Mouse (Mus musculus): ENCODE data around the gene Rnd1. TPM values are rescaled to one million over a fixed set of nuclear protein-coding genes. Genes with fewer than 3 reads are reported as not detected.

Rnd1 gene
- polyA plus RNA-seq, 1 experiment from 2014 or later: 16.7 TPM

DNA sequence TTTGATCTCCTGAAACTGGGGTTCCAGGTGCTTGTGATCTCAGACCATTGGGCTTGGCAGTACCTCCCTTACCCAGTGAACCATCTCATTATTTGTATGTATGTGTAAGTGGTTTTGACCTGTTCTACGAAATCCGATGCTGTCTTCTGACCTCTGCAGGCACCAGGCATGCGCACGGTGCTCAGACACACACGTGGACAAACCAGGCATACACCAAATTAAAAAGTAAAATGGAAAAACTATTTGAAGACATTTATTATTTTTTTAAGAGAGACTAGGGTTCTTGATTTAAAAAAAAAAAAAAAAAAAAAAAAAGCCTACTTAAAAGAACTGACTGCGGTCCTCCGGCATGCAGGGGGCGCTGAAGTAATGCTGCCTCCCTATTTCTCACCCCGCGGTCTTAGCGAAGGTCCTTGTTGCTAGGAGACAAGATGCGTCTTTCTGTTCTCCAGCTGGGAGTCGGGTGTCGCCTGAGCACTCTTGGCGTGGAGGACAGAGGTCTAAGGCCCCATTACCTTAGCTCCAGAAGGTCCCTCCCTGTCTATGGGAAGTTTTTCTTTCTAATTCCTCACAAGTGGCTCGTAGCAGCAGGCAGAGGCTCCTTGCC lies 30.6 kb upstream of the Rnd1 start, which contains the start of gene Ccdc65:
Gene Ccdc65, plus strand, starts transcription at position 442 of the 607 bp plus-strand sequence.
- peaks cover 4% of the 10 kb centered on the region; the same call in 1 of the 2 replicates for H3K4me1 ChIP-seq (ENCODE audit: control insufficient read depth, insufficient read depth, low read depth, low read length)
- H3K4me2 ChIP-seq (ENCODE audit: low read length): peak within 1 kb of the TSS; percentile 63
- 20% methylated on average over 16 of the region's 16 CpGs for WGBS
- peak within 1 kb of the TSS; percentile 55 for H3K9ac ChIP-seq (ENCODE audit: low read depth, low read length)
- H3K4me3 ChIP-seq (ENCODE audit: low read length): peak within 1 kb of the TSS; percentile 47
- H3K9me3 ChIP-seq (ENCODE audit: control insufficient read depth, low read length): no peaks in the 10 kb centered on the region
- H3K27ac ChIP-seq (ENCODE audit: low read depth, low read length): no peak within 1 kb of the TSS
- peak; percentile 83 for ATAC-seq
- no peaks in the 10 kb centered on the region for H3K36me3 ChIP-seq (ENCODE audit: control insufficient read depth, insufficient read depth, low read length)
- peaks cover 3% of the 10 kb centered on the region for H3K27me3 ChIP-seq (replicated peaks; ENCODE audit: control insufficient read depth, insufficient read depth, low read length)

DNA sequence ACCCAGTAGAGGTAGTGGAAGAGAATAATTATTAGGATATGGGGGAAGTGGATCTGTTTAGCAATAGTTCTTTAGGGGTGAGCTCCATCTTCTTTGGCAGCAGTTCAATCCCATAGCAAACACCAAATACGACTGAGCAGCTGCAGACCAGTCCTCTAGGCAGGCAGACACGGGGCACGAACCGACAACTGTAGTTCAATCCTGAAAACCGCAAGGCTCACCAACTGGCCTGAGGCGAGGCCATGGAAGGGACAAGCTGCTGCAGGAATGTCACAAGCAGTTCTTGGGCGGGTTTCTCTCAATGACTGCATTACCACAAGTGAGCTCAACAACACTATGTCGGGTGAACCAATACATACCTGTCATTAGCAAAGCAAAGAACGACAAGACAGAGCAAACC lies 27.1 kb upstream of the Rnd1 start:
- Histone ChIP-seq H3K4me2 (ENCODE audit: low read length) (no peak overlapping the region), H3K9me3 (ENCODE audit: control insufficient read depth, low read length) (no peaks in the 10 kb centered on the region), H3K36me3 (ENCODE audit: control insufficient read depth, insufficient read depth, low read length) (no peaks in the 10 kb centered on the region), H3K27ac (ENCODE audit: low read depth, low read length) (no peak overlapping the region), H3K9ac (ENCODE audit: low read depth, low read length) (no peak overlapping the region), H3K4me3 (ENCODE audit: low read length) (no peak overlapping the region), H3K27me3 (replicated peaks; ENCODE audit: control insufficient read depth, insufficient read depth, low read length) (peaks cover 16% of the 10 kb centered on the region), H3K4me1 (ENCODE audit: control insufficient read depth, insufficient read depth, low read depth, low read length) (peaks cover 4% of the 10 kb centered on the region; the same call in 1 of the 2 replicates)
- ATAC-seq: no peak
- 58% methylated on average over 9 of the region's 9 CpGs for WGBS

GRCm38 (mm10) chr15:98699190-98700105 lies 22.2 kb upstream of the Rnd1 start:
- Histone ChIP-seq H3K9ac (ENCODE audit: low read depth, low read length) (peak overlapping the region; percentile 75), H3K4me1 (ENCODE audit: control insufficient read depth, insufficient read depth, low read depth, low read length) (0 out of 2 replicates have a peak, but pooled peaks cover 2% of the 10 kb centered on the region), H3K27ac (ENCODE audit: low read depth, low read length) (peak overlapping the region; percentile 82), H3K27me3 (replicated peaks; ENCODE audit: control insufficient read depth, insufficient read depth, low read length) (peaks cover 14% of the 10 kb centered on the region), H3K4me2 (ENCODE audit: low read length) (peak overlapping the region; percentile 82), H3K36me3 (ENCODE audit: control insufficient read depth, insufficient read depth, low read length) (no peaks in the 10 kb centered on the region), H3K9me3 (ENCODE audit: control insufficient read depth, low read length) (no peaks in the 10 kb centered on the region), H3K4me3 (ENCODE audit: low read length) (peak overlapping the region; percentile 53)
- peak; percentile 97 for ATAC-seq
- WGBS: 3% methylated on average over 40 of the region's 40 CpGs

DNA sequence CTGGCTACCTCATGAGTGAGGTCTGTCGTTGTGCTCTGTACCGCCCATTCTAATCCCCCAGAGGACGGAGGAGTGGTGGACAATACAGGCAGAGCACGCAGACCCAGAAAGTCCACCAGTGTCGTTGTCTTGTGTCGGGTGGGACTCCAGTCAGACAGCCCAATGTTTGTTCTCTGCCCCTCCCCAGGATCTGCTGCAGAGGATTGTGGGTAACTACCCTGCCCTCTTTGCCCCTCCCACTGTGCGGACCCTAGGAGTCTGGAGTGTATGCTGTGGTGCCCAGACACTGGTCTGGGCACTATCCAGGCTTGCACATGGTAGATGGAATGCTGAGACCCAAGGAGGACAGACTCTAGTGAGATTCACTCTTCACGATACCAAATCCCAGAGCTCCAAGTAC lies 19.0 kb upstream of the Rnd1 start:
- WGBS: 55% methylated on average over 8 of the region's 8 CpGs
- Histone ChIP-seq H3K36me3 (ENCODE audit: control insufficient read depth, insufficient read depth, low read length) (no peaks in the 10 kb centered on the region), H3K4me1 (ENCODE audit: control insufficient read depth, insufficient read depth, low read depth, low read length) (peaks cover 11% of the 10 kb centered on the region), H3K9ac (ENCODE audit: low read depth, low read length) (no peak overlapping the region), H3K4me3 (ENCODE audit: low read length) (no peak overlapping the region), H3K27me3 (replicated peaks; ENCODE audit: control insufficient read depth, insufficient read depth, low read length) (peaks cover 6% of the 10 kb centered on the region), H3K9me3 (ENCODE audit: control insufficient read depth, low read length) (no peaks in the 10 kb centered on the region), H3K27ac (ENCODE audit: low read depth, low read length) (no peak overlapping the region), H3K4me2 (ENCODE audit: low read length) (no peak overlapping the region)
- ATAC-seq: no peak

DNA sequence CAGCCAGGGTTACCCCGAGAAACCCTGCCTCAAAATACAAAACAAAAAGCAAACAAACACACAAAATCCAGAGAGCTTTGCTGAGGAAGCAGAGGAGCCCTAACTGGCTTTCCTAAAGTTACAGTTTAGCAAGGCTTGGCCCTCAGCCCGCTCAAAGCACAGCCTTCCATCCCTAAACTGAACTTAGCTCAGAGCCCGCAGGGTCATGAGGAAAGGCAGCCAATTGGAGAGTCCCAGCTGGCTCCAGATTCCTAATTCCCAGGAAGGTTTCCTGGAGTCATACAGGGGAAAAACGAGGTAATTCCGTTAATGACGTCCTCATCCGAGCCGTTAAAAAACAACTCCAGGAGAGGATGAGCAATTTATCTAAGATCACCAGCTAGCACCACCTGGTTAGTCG lies 18.5 kb upstream of the Rnd1 start:
- Histone ChIP-seq H3K27ac (ENCODE audit: low read depth, low read length) (no peak overlapping the region), H3K4me3 (ENCODE audit: low read length) (no peak overlapping the region), H3K9me3 (ENCODE audit: control insufficient read depth, low read length) (no peaks in the 10 kb centered on the region), H3K4me1 (ENCODE audit: control insufficient read depth, insufficient read depth, low read depth, low read length) (peaks cover 15% of the 10 kb centered on the region), H3K4me2 (ENCODE audit: low read length) (no peak overlapping the region), H3K36me3 (ENCODE audit: control insufficient read depth, insufficient read depth, low read length) (no peaks in the 10 kb centered on the region), H3K27me3 (replicated peaks; ENCODE audit: control insufficient read depth, insufficient read depth, low read length) (peaks cover 3% of the 10 kb centered on the region; the same call in 1 of the 2 replicates), H3K9ac (ENCODE audit: low read depth, low read length) (no peak overlapping the region)
- 45% methylated on average over 9 of the region's 9 CpGs for WGBS
- ATAC-seq: no peak

- Histone ChIP-seq H3K4me2 (ENCODE audit: low read length) (no peak overlapping the region), H3K4me1 (ENCODE audit: control insufficient read depth, insufficient read depth, low read depth, low read length) (peaks cover 13% of the 10 kb centered on the region), H3K36me3 (ENCODE audit: control insufficient read depth, insufficient read depth, low read length) (no peaks in the 10 kb centered on the region), H3K9ac (ENCODE audit: low read depth, low read length) (no peak overlapping the region), H3K27me3 (replicated peaks; ENCODE audit: control insufficient read depth, insufficient read depth, low read length) (no peaks in the 10 kb centered on the region), H3K9me3 (ENCODE audit: control insufficient read depth, low read length) (no peaks in the 10 kb centered on the region), H3K4me3 (ENCODE audit: low read length) (no peak overlapping the region), H3K27ac (ENCODE audit: low read depth, low read length) (no peak overlapping the region)
- ATAC-seq: no peak
- WGBS: 50% methylated on average over 11 of the region's 11 CpGs
Measured at GRCm38 (mm10) chr15:98692171-98692715, 15.0 kb upstream of the Rnd1 start.

DNA sequence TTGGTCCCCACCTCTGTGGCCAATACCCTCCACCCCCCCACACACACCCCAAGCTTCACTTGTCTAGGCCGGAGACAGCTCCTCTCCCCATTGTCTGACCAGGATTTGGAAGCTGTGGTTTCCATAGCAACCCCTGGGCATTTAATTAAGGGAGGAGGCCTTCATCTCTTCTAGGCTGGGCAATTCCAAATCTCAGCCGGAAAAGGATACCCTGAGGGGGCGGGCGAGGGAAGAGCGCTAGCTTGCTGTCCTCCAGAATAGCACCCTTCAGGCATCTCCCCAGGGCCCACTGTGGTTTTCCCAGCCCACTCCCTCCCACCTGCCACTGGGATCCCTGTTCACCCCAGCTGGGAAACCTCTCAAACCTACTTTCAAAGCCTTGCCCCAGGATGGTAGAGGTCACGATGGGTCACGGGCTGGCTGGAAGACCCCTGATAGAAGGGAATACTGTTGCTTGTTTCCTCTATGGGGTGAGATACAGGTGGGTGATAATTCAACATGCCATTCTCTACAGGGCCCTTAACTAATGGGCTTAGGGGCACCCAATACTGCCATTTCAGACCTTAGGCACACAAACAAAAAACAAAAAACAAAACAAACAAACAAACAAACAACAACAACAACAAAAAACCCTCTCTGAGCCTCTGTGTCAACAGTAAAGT lies 14.4 kb upstream of the Rnd1 start:
- H3K4me2 ChIP-seq (ENCODE audit: low read length): peak overlapping the region; percentile 14; the same call in 1 of the 2 replicates
- H3K4me3 ChIP-seq (ENCODE audit: low read length): no peak overlapping the region
- no peak overlapping the region for H3K9ac ChIP-seq (ENCODE audit: low read depth, low read length)
- 9% methylated on average over 7 of the region's 7 CpGs for WGBS
- peaks cover 13% of the 10 kb centered on the region for H3K4me1 ChIP-seq (ENCODE audit: control insufficient read depth, insufficient read depth, low read depth, low read length)
- H3K27ac ChIP-seq (ENCODE audit: low read depth, low read length): no peak overlapping the region
- ATAC-seq: peak; percentile 68
- H3K9me3 ChIP-seq (ENCODE audit: control insufficient read depth, low read length): no peaks in the 10 kb centered on the region
- no peaks in the 10 kb centered on the region for H3K36me3 ChIP-seq (ENCODE audit: control insufficient read depth, insufficient read depth, low read length)
- no peaks in the 10 kb centered on the region for H3K27me3 ChIP-seq (replicated peaks; ENCODE audit: control insufficient read depth, insufficient read depth, low read length)

DNA sequence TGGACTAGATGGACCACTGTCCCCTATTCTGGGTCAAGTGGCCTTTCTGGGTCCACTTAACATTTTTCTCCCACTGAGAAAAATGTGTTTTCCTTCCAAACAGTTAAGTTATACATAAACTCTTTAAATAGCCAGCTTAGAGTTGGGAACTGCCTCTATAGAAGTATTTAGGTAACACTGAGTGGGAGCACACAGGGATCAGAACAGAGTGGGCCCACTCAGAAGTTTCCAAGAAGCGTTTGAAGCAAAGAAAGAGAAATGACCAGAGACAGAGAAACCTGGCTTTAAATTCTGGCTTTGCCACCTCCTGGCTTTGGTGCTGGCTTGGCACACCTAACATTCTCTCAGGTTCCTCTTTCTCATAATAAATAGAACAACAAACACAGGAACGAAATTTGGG lies 12.4 kb upstream of the Rnd1 start:
- H3K4me2 ChIP-seq (ENCODE audit: low read length): no peak overlapping the region
- no peak overlapping the region for H3K27ac ChIP-seq (ENCODE audit: low read depth, low read length)
- ATAC-seq: no peak
- H3K4me3 ChIP-seq (ENCODE audit: low read length): no peak overlapping the region
- H3K9me3 ChIP-seq (ENCODE audit: control insufficient read depth, low read length): no peaks in the 10 kb centered on the region
- no peaks in the 10 kb centered on the region for H3K27me3 ChIP-seq (replicated peaks; ENCODE audit: control insufficient read depth, insufficient read depth, low read length)
- H3K9ac ChIP-seq (ENCODE audit: low read depth, low read length): no peak overlapping the region
- H3K36me3 ChIP-seq (ENCODE audit: control insufficient read depth, insufficient read depth, low read length): no peaks in the 10 kb centered on the region
- H3K4me1 ChIP-seq (ENCODE audit: control insufficient read depth, insufficient read depth, low read depth, low read length): peaks cover 13% of the 10 kb centered on the region
- 82% methylated on average over 2 of the region's 2 CpGs for WGBS
